Mouse (Mus musculus) cerebellum, adult 9-11 months (tissue): Measurements from ENCODE around the gene Blcap.
"Not testable (repeated sequence)": the region's sequence is repeated elsewhere in the genome, so short reads cannot be mapped to it uniquely, and the experiment has no call there.

Source experiments
- DNase-seq: peaks from one replicate; pipeline ENCODE4 v3.0.0; 2022

Blcap gene

GRCm38 (mm10) chr2:157571224-157571832 lies at the start of gene Blcap:
Blcap (minus strand) TSS chr2:157571274.
- DNase-seq: no peak

- DNase-seq: no peak
Observed at GRCm38 (mm10) chr2:157618393-157618792, 47.3 kb upstream of the Blcap start.

GRCm38 (mm10) chr2:157613997-157614396 lies 42.9 kb upstream of the Blcap start:
- no peak for DNase-seq

- no peak for DNase-seq
Observed at GRCm38 (mm10) chr2:157611735-157612134, 40.7 kb upstream of the Blcap start.

- no peak for DNase-seq
Observed at GRCm38 (mm10) chr2:157607542-157608236, 36.6 kb upstream of the Blcap start.

- DNase-seq: peak; percentile 52
Observed at GRCm38 (mm10) chr2:157605025-157605675, 34.1 kb upstream of the Blcap start.

GRCm38 (mm10) chr2:157601435-157601839 lies 30.4 kb upstream of the Blcap start:
- no peak for DNase-seq

- DNase-seq: no peak
Observed at GRCm38 (mm10) chr2:157596876-157597566, 25.9 kb upstream of the Blcap start.

GRCm38 (mm10) chr2:157585351-157585750 lies 14.3 kb upstream of the Blcap start:
- DNase-seq: not testable (repeated sequence)

- no peak for DNase-seq
Observed at GRCm38 (mm10) chr2:157572786-157573185, 1.7 kb upstream of the Blcap start.

GRCm38 (mm10) chr2:157569796-157570485 lies 1.1 kb downstream of the Blcap start:
- peak; percentile 71 for DNase-seq

- DNase-seq: no peak
Observed at GRCm38 (mm10) chr2:157568881-157569280, 2.2 kb downstream of the Blcap start.

- DNase-seq: no peak
Observed at GRCm38 (mm10) chr2:157567235-157567961, 3.7 kb downstream of the Blcap start.

- peak; percentile 89 for DNase-seq
Observed at GRCm38 (mm10) chr2:157566260-157566952, 4.7 kb downstream of the Blcap start.

GRCm38 (mm10) chr2:157565898-157566259 lies 5.2 kb downstream of the Blcap start:
- DNase-seq: no peak

- DNase-seq: no peak
Observed at GRCm38 (mm10) chr2:157565446-157565845, 5.6 kb downstream of the Blcap start.

GRCm38 (mm10) chr2:157564723-157565122 lies 6.4 kb downstream of the Blcap start:
- no peak for DNase-seq

GRCm38 (mm10) chr2:157563031-157563430 lies 8.0 kb downstream of the Blcap start:
- DNase-seq: no peak

- peak; percentile 89 for DNase-seq
Observed at GRCm38 (mm10) chr2:157561165-157561836, 9.8 kb downstream of the Blcap start.

GRCm38 (mm10) chr2:157560302-157560701 lies 10.8 kb downstream of the Blcap start:
- DNase-seq: no peak

GRCm38 (mm10) chr2:157559858-157560257 lies 11.2 kb downstream of the Blcap start, which contains the start of gene Nnat:
Nnat (plus strand) TSS chr2:157560078.
- peak; percentile 54 for DNase-seq
